Mouse (Mus musculus) kidney, embryonic 16.5 days (tissue): ENCODE results near the gene Mcat. TPM values are rescaled to one million over a fixed set of nuclear protein-coding genes. Genes with fewer than 3 reads are reported as not detected.
A peak's percentile ranks its signal among the peaks of the same experiment; 100 is the strongest.

Source experiments
- ATAC-seq: fragments of 200-750 bp; cut with Nextera tagmentation; 2 replicates; pipeline ENCODE4 v1.8.0; 2017; ENCODE audit warnings: moderate TSS enrichment; ENCODE audit not compliant: low FRiP score, low TSS enrichment
- H3K27ac ChIP-seq: fragments of 300-500 bp; sonication (generic); 2 replicates; pipeline ENCODE4 v1.5.1; 2014; ENCODE audit warnings: low read length
- H3K27me3 ChIP-seq: fragments of 300-500 bp; sonication (generic); 2 replicates; pipeline ENCODE4 v1.6.1; 2014; ENCODE audit warnings: low read length, control low read depth, mixed read lengths; ENCODE audit not compliant: insufficient read depth
- H3K36me3 ChIP-seq: fragments of 300-500 bp; sonication (generic); 2 replicates; pipeline ENCODE4 v1.6.1; 2014; ENCODE audit warnings: low read length, control low read depth, mixed read lengths; ENCODE audit not compliant: insufficient read depth
- H3K4me1 ChIP-seq: fragments of 300-500 bp; sonication (generic); 2 replicates; pipeline ENCODE4 v1.6.1; 2014; ENCODE audit warnings: low read length, control low read depth, mixed read lengths; ENCODE audit not compliant: insufficient read depth
- H3K4me2 ChIP-seq: fragments of 300-500 bp; sonication (generic); replicated peaks from 2 replicates; pipeline ENCODE4 v1.6.1; 2014; ENCODE audit warnings: low read depth, low read length
- H3K4me3 ChIP-seq: fragments of 300-500 bp; sonication (generic); 2 replicates; pipeline ENCODE4 v1.5.1; 2014; ENCODE audit warnings: mild to moderate bottlenecking, low read length
- H3K9ac ChIP-seq: fragments of 300-500 bp; sonication (generic); replicated peaks from 2 replicates; pipeline ENCODE4 v1.6.1; 2014; ENCODE audit warnings: low read length
- H3K9me3 ChIP-seq: fragments of 300-500 bp; sonication (generic); 2 replicates; pipeline ENCODE4 v1.6.1; 2016; ENCODE audit warnings: low read length, control low read depth
- WGBS: fragments of 180-500 bp; shearing (Covaris S2); extraction: QIAGEN DNeasy Blood & Tissue Kit; methylation state at CpG from one replicate; pipeline ENCODE4 v1.1.7; 2014; 5-methylcytosine and 5-hydroxymethylcytosine counted together
- polyA plus RNA-seq: library from polyadenylated mRNA; unstranded; fragments of >200 nt; fragmentation: Nextera tagmentation; extraction: Ambion mirVana; gene quantifications from 2 replicates; pipeline ENCODE4 v1.2.1, GENCODE M21; 2015

Gene Mcat
- polyA plus RNA-seq: 38.6 and 39.0 TPM in 2 replicates

DNA sequence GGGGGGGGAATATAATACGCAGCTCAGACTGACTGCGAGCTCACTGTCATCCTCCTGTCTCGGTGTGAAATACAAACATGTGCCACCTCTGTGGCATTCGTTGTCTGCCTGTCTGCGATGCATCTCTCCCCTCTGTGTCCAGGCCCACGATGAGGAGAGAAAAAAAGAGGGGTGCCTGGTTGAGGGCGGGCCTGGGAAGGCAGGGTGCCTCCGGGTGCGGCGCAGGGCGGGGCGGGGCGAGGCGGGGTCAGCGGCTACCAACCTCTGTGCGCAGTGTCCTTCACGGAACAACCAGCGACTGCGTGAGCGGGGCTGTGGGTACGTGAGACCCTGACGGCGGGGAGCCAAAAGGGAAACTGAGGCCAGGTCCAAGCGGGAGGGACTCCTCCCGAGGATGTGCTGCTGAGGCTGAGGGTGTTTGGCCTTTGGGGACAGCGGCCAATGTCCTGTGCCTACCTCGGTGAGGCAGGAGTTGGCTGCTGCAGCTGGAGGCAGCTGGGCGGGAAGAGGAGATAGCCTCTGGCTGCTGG, at the start of gene Mcat, which contains the start of gene Tspo:
Gene Mcat, minus strand, starts transcription at position 461 of the 530 bp plus-strand sequence.
Gene Tspo, plus strand, starts transcription at position 266 of the 530 bp plus-strand sequence.
- ATAC-seq: peak; percentile 57

DNA sequence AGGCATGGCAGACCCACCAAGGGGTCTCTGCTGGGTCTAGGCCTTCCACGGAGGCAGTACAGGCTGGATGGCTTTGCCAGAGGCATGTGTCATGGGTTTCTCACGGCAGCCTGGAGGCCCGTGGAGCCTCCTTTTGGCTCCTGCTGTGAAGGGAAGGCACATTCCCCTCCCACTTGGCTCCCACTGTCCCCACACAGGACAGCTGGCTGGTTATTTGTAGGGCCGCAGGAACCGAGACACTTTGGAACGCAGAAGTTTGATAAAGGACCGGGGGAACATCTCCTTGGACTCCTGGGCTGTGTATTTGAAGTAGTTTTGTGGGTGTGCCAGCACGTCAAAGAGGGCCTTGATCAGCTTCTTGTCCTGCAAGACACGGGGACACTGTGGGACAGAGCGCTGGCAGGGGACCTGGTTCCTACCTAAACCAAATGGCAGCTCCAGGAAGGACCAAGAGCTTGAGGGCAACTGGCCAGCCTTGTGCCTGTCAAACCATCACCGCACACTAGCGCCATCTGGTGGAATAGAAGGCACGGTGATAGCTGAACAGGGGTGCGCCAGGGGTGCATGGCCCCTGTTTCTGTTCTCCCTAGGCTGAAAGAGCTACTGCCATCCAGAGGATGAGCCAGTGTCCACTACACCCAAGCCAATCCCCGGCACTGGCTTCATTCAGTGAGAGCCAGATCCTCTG, 43.7 kb upstream of the Mcat start:
- no peaks in the 10 kb centered on the region for H3K27me3 ChIP-seq
- no peak overlapping the region for H3K4me2 ChIP-seq
- H3K4me3 ChIP-seq: no peak overlapping the region
- H3K9me3 ChIP-seq: no peaks in the 10 kb centered on the region
- no peak overlapping the region for H3K27ac ChIP-seq
- 0 out of 2 replicates have a peak, but pooled peaks cover 4% of the 10 kb centered on the region for H3K4me1 ChIP-seq
- H3K36me3 ChIP-seq: no peaks in the 10 kb centered on the region
- H3K9ac ChIP-seq: no peak overlapping the region
- ATAC-seq: no peak; the same call in 1 of the 2 replicates
- 45% methylated on average over 15 of the region's 15 CpGs for WGBS

More for the DNA sequence above, at the start of gene Mcat, which contains the start of gene Tspo:
- Histone ChIP-seq H3K9ac (peak within 1 kb of the TSS; percentile 72), H3K9me3 (no peaks in the 10 kb centered on the region), H3K4me3 (peak within 1 kb of the TSS; percentile 51), H3K4me2 (peak within 1 kb of the TSS; percentile 69), H3K27me3 (no peaks in the 10 kb centered on the region), H3K4me1 (peaks cover 13% of the 10 kb centered on the region), H3K36me3 (no peaks in the 10 kb centered on the region), H3K27ac (peak within 1 kb of the TSS; percentile 44)
- under 1% methylated on average over 28 of the region's 28 CpGs for WGBS

- 0 out of 2 replicates have a peak, but pooled peaks cover 4% of the 10 kb centered on the region for H3K4me1 ChIP-seq
- H3K27ac ChIP-seq: no peak overlapping the region
- no peaks in the 10 kb centered on the region for H3K27me3 ChIP-seq
- H3K4me2 ChIP-seq: no peak overlapping the region
- 83% methylated on average over 8 of the region's 8 CpGs for WGBS
- no peaks in the 10 kb centered on the region for H3K36me3 ChIP-seq
- H3K4me3 ChIP-seq: no peak overlapping the region
- no peaks in the 10 kb centered on the region for H3K9me3 ChIP-seq
- ATAC-seq: no peak
- no peak overlapping the region for H3K9ac ChIP-seq
Measured at GRCm38 (mm10) chr15:83606700-83607099, 43.1 kb upstream of the Mcat start.

DNA sequence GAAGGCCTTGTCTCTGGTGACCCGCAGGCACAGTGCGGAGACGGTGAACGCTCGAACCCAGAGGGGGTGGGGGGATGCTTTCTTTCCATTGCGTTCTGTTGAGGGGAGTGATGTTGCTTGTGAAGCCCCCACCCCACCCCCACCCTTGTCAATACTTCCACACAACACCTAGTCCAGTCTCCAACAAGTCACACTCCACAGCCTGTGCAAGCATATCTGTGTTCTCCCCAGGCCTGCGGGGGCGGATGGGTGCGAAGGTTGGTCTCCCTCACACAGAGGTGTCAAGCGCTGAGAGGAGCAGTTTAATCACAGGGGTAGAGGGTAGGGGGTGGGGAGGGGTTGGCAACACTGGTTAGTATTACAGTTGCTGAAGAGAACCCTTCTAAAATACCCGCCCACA, 42.6 kb upstream of the Mcat start:
- ATAC-seq: no peak
- Histone ChIP-seq H3K4me3 (no peak overlapping the region), H3K27me3 (no peaks in the 10 kb centered on the region), H3K4me2 (no peak overlapping the region), H3K36me3 (no peaks in the 10 kb centered on the region), H3K9ac (no peak overlapping the region), H3K4me1 (0 out of 2 replicates have a peak, but pooled peaks cover 4% of the 10 kb centered on the region), H3K27ac (no peak overlapping the region), H3K9me3 (no peaks in the 10 kb centered on the region)
- WGBS: 59% methylated on average over 11 of the region's 11 CpGs

DNA sequence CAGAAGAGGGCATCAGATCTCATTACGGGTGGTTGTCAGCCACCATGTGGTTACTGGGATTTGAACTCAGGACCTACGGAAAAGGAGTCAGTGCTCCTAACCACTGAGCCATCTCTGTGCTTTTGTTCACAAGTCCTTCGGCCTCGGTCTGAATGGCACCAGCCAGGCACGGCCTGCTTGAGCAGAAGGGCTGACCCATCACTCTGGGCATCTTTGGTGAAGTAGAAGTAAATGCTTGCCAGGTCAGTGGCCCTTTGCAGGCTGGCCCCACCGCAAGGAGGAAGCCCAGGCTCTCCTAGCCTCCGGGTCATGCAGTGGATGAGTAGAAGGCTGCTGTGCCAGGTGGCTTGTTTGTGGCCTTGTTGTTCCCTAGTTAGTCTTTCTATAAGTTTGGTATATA, 39.8 kb upstream of the Mcat start:
- H3K36me3 ChIP-seq: no peaks in the 10 kb centered on the region
- 0 out of 2 replicates have a peak, but pooled peaks cover 4% of the 10 kb centered on the region for H3K4me1 ChIP-seq
- no peaks in the 10 kb centered on the region for H3K9me3 ChIP-seq
- H3K27ac ChIP-seq: no peak overlapping the region
- no peaks in the 10 kb centered on the region for H3K27me3 ChIP-seq
- 97% methylated on average over 7 of the region's 7 CpGs for WGBS
- H3K4me2 ChIP-seq: no peak overlapping the region
- no peak overlapping the region for H3K9ac ChIP-seq
- no peak for ATAC-seq
- H3K4me3 ChIP-seq: no peak overlapping the region

GRCm38 (mm10) chr15:83603046-83603396, 39.4 kb upstream of the Mcat start:
- H3K9ac ChIP-seq: no peak overlapping the region
- no peak overlapping the region for H3K27ac ChIP-seq
- no peak overlapping the region for H3K4me3 ChIP-seq
- no peaks in the 10 kb centered on the region for H3K27me3 ChIP-seq
- no peaks in the 10 kb centered on the region for H3K36me3 ChIP-seq
- H3K4me1 ChIP-seq: 0 out of 2 replicates have a peak, but pooled peaks cover 4% of the 10 kb centered on the region
- no peak overlapping the region for H3K4me2 ChIP-seq
- no peaks in the 10 kb centered on the region for H3K9me3 ChIP-seq
- no peak for ATAC-seq
- 95% methylated on average over 1 of the region's 1 CpGs for WGBS

DNA sequence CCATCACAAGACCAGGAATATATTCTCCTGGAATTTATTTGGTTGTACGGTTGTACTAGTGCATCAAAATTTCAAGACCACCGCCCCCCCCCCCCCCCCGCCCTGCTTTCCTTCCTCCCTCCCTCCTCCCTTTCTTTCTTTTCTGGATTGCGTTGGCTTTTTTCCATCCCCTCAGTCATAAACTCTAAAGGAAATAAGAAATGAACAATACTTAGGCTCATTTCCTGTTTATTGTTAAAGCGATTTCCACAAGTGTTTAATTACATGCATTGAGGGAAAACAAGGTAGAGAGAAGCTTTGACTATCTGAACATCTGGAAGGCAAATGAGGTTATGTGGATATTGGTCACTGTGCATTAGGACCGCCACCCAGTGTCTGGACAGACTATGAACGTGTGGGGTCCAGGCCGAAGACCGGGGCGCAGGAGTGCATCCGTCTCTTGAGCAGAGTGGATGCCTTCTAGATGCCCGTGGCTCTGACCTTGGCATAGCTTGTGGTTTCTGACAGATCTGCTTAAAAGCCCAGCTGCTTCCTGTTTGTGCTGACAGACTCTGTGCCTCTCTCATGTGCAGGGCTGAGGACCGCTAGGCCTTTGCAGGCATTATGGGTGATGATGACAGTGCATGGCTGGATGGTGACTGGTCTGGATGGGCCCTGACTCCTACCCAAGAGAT, 38.9 kb upstream of the Mcat start:
- no peak overlapping the region for H3K4me2 ChIP-seq
- H3K4me3 ChIP-seq: no peak overlapping the region
- no peak for ATAC-seq
- no peaks in the 10 kb centered on the region for H3K27me3 ChIP-seq
- H3K36me3 ChIP-seq: no peaks in the 10 kb centered on the region
- H3K4me1 ChIP-seq: 0 out of 2 replicates have a peak, but pooled peaks cover 4% of the 10 kb centered on the region
- H3K27ac ChIP-seq: peak overlapping the region; percentile 61
- 65% methylated on average over 13 of the region's 13 CpGs for WGBS
- no peaks in the 10 kb centered on the region for H3K9me3 ChIP-seq
- H3K9ac ChIP-seq: no peak overlapping the region

GRCm38 (mm10) chr15:83601185-83601584, 37.6 kb upstream of the Mcat start:
- no peaks in the 10 kb centered on the region for H3K36me3 ChIP-seq
- no peaks in the 10 kb centered on the region for H3K27me3 ChIP-seq
- no peak for ATAC-seq
- 67% methylated on average over 4 of the region's 4 CpGs for WGBS
- no peak overlapping the region for H3K4me2 ChIP-seq
- no peak overlapping the region for H3K9ac ChIP-seq
- no peak overlapping the region for H3K27ac ChIP-seq
- H3K4me3 ChIP-seq: no peak overlapping the region
- H3K4me1 ChIP-seq: 0 out of 2 replicates have a peak, but pooled peaks cover 4% of the 10 kb centered on the region
- no peaks in the 10 kb centered on the region for H3K9me3 ChIP-seq

DNA sequence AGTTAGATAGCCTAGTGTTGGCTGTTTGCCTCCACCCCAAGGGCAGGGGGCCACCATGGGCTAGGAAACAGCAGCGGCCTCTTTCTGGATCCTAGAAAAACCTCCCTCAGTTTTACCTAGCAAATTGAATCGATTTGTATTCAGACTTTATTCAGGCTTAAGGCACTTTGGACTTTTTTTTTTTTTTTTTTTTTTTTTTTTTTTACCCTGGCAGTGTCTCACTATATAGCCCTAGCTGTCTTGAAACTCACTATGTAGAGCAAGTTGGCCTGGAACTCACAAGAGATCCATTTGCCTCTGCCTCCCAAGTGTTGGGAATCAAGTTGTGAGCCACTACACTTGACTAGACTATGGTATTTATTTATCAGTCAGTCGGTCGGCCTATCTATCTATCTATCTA, 33.2 kb upstream of the Mcat start:
- no peak overlapping the region for H3K27ac ChIP-seq
- H3K9me3 ChIP-seq: no peaks in the 10 kb centered on the region
- WGBS: 85% methylated on average over 4 of the region's 4 CpGs
- H3K9ac ChIP-seq: no peak overlapping the region
- no peaks in the 10 kb centered on the region for H3K36me3 ChIP-seq
- H3K4me3 ChIP-seq: no peak overlapping the region
- H3K4me1 ChIP-seq: peaks cover 17% of the 10 kb centered on the region
- H3K4me2 ChIP-seq: no peak overlapping the region
- no peak for ATAC-seq
- no peaks in the 10 kb centered on the region for H3K27me3 ChIP-seq

GRCm38 (mm10) chr15:83595364-83595711, 31.8 kb upstream of the Mcat start:
- H3K4me3 ChIP-seq: peak overlapping the region; percentile 90
- no peaks in the 10 kb centered on the region for H3K36me3 ChIP-seq
- no peak for ATAC-seq
- H3K27ac ChIP-seq: no peak overlapping the region
- no peaks in the 10 kb centered on the region for H3K9me3 ChIP-seq
- H3K4me2 ChIP-seq: peak overlapping the region; percentile 88
- 38% methylated on average over 7 of the region's 7 CpGs for WGBS
- H3K4me1 ChIP-seq: peaks cover 17% of the 10 kb centered on the region
- H3K9ac ChIP-seq: peak overlapping the region; percentile 64
- no peaks in the 10 kb centered on the region for H3K27me3 ChIP-seq
